Mouse (Mus musculus) right cerebral cortex, postnatal 14 days (tissue): ENCODE measurements around the gene Rnf187.
"Not testable (repeated sequence)": the region's sequence is repeated elsewhere in the genome, so short reads cannot be mapped to it uniquely, and the experiment has no call there.

Experiments used
- DNase-seq: peaks from one replicate; pipeline ENCODE4 v3.0.0; 2022

The Rnf187 gene

DNA sequence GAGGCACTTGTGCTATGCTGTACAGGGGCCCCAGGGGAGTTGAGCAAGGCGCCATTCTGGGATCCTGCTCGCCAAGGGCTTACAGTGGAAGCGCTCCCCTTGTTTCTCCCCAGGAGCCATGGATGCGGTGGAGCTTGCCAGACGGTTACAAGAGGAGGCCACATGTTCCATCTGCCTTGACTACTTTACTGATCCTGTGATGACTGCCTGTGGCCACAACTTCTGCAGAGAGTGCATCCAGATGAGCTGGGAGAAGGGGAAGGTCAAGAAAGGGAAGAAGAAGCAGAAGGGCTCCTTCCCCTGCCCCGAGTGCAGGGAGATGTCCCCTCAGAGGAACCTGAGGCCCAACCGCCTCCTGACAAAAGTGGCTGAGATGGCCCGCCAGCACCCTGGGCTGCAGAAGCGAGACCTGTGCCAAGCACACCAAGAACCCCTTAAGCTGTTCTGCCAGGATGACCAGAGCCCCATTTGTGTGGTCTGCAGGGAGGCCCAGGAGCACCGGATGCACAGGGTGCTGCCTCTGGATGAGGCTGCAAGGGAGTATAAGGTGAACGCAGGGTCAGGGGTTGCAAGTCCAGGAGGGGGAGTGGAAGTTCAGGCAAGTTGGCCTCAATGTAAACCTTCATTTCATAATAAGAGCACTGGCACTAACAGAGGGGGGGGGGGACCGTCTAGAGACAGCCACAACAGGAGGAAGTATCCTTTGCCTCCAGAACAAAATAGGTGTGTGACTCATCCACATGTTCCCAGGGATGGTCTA is 26.5 kb upstream of the Rnf187 start:
- DNase-seq = no peak

GRCm38 (mm10) chr11:58964216-58964615 is 25.5 kb upstream of the Rnf187 start:
- DNase-seq = no peak

- peak; percentile 43 for DNase-seq
Observed at GRCm38 (mm10) chr11:58963543-58963942, 24.8 kb upstream of the Rnf187 start.

DNA sequence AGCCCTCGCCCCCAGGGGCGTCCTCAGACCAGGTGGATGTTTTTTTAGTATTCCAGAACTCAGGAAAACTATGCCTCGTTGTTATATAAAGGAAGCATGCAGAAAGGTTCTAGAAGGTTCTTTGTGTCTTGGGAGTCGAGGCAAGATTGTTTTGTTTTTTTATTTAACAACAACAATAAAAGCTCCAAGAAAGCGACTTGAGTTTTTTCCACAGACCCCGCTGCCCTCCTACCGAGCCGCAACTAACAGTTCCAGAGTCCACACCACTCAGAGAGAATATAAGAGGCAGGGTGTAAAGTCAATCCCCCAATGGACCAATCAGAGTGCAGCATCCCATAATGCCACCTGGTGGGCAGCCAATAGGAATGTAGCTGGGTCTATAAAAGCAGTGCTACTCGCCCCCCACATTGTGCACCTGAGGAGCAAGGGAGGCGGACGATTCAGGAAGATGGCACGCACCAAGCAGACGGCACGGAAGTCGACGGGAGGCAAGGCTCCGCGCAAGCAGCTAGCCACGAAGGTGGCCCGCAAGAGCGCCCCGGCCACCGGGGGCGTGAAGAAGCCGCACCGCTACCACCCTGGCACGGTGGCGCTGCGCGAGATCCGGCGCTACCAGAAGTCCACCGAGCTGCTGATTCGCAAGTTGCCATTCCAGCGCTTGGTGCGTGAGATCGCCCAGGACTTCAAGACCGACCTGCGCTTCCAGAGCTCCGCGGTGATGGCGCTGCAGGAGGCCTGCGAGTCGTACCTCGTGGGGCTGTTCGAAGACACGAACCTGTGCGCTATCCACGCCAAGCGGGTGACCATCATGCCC is 22.9 kb upstream of the Rnf187 start:
- DNase-seq = no peak

DNA sequence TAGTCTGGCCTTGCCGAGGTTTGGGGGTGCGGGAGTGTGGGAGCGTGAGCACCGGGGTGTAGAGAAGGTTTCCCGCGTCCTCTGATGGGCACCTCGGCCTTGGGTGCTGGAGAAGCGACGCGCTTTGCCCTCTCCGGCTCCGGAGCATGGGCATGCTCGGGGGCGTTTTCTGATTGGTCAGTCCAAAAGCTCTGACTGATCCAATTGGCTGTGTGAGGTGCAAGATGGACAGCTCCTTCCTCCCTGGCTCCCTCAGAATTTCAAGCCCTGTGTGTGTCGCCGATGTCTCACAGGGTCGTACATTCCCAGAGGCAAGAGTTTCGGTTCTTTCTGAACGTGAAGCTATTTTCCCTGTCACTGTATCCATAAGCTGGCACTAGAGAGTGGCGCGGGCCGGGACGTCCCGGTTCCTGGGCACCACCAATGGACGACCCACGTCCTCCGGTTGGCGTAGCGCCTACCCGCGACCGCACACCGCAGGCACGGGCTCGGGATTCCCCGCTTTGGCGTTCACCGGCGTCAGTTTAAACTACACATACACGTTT is 21.3 kb upstream of the Rnf187 start:
- DNase-seq = peak; percentile 71

- DNase-seq = no peak
Observed at GRCm38 (mm10) chr11:58959186-58959825, 20.6 kb upstream of the Rnf187 start.

GRCm38 (mm10) chr11:58958536-58958935 is 19.8 kb upstream of the Rnf187 start:
- no peak for DNase-seq

DNA sequence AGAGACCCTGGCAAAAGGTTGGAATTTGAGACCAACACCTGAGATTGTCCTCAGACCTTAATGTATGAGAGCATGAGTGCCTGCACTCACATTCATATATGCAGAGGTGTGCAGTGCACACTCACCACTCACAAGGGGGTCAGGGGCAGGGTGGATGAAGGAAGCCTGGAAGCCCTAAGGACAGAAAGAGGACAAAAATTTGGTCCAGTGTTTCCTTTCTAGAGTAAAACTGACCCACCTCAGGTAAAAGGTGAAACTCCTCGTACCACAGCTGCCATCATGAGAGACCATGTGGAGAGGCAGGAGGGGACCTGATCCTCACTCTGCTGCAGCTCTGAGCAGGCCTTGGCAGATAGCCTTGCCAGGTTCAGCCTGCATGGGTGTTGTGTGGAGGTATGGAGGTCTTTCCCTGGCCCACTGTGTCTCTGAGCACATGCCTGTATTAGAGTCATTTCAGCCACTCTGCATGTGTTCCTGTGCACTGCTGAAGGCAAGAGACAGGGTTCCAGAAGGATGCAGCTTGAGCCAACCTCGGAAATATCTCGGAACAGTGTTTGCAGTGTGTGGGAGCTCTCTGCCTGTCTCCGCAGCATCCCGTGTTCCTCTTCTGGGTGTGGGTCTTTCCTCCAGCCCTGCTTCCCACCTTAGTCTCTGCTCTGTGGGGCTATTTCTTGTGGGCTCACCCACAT is 18.7 kb upstream of the Rnf187 start:
- no peak for DNase-seq

DNA sequence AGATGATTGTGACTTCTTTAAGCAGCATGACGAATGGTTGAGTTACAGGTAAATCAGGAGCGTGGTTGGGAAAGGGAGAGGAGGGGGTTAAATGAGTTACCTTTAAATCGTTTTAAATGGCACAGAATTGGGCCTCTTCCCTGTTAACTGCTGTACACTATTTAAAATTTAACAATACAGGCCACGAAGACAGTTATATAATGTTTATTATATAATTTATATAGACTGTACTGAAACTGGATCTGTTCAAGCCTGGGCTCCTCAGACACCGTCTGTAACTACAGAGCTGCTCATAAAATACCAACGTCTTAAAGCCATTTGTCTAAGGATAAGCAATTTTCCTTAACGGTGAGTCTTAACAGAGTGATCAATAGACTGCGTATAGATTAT is 17.1 kb upstream of the Rnf187 start:
- DNase-seq = no peak

DNA sequence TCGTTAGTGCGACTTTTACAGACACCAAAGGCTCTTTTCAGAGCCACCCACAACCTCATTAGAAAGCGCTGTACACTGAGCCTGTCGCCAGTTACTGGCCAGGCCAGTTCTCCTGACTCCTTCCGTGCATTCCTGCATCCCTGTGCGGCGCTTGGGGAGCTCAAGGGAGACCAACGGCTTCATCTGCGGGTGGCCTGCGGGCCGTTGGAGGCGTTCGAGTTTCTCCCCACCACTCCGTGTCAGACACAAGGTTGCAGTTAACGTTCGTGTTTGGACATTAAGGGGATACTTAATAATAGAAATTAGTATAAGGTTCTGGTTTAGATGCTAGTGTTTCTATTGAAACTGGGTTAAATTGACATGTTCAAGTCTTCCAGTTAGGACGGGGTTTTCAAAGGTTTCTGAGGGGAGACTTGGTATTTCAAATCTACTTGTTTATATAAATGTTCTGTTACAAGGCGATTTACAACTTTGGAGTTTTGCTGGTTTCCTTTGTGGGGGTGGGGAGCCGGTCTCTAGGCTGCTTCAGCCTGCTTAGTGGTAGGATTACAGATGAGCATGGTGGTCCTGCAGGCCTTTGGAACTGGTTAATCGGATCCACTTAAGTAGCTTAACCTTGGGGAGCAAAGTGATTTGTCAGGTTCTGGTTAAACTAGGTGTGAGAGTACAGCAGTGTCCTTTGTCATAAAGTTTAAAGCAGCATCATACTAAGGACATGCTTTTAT is 16.6 kb upstream of the Rnf187 start:
- DNase-seq = no peak

DNA sequence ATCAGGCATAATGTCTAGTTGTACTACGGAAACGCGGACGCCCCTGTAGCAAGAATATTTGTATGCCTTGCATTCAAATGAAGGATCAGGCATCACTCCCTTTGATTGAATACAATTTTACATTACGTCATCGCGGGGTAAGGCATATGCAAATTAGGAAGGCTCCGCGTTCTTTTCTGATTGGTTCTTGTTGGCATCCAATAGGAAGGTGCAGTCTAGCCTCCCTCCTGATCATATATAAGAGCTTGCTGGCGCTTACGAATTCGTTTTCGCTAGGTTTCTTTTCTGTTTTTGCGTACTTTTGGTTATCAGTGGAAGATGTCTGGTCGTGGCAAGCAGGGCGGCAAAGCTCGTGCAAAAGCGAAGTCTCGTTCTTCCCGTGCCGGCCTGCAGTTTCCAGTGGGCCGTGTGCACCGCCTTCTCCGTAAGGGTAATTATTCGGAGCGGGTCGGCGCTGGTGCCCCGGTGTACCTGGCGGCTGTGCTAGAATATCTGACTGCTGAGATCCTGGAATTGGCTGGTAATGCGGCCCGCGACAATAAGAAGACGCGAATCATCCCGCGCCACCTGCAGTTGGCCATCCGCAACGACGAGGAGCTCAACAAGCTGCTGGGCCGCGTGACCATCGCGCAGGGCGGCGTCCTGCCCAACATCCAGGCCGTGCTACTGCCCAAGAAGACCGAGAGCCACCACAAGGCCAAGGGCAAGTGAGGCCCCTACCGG is 15.9 kb upstream of the Rnf187 start, which contains the start of the genes Hist3h2a and Trim17:
Hist3h2a (plus strand) TSS at position 266 of the 723 bp plus-strand sequence.
Trim17 (plus strand) TSS at position 266 of the 723 bp plus-strand sequence.
- peak; percentile 85 for DNase-seq

DNA sequence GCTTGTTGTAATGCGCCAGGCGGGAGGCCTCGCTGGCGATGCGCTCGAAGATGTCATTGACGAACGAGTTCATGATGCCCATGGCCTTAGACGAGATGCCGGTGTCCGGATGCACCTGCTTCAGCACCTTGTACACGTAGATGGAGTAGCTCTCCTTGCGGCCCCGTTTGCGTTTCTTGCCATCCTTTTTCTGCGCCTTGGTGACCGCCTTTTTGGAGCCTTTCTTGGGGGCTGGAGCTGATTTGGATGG is 15.4 kb upstream of the Rnf187 start:
- not testable (repeated sequence) for DNase-seq

DNA sequence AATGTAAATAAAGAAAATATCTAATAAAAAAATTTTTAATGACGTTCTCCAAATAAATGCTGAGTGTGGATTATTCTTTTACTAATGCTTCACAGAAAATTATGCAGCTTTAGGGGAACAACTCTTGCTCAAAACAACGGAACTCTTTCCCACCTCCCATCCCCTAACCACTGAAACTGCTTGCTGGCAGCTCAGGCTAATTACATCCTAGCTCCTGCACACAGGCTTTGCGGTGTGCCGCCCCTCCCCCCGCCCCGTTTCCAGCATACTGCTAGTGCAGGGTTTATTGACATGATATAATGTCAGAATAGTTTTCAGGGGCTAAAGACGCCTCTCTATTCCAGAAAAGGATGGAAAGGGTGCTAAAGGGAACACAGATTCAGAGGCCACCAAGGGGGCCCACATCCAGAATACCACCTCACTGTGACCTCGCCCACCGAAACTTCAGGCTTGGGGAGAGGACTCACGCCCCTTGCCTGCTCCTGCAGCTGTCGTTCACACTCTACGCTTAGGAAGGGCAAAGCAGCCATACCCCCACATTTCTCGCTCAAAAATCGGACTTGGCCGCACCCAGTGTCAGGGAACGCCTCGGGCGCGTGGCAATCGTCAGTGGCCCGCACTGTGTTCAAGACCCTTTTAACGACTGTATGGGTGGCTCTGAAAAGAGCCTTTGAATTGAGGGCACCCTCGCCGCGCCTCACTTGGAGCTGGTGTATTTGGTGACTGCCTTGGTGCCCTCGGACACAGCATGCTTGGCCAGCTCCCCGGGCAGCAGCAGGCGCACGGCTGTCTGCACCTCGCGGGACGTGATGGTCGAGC is 14.8 kb upstream of the Rnf187 start:
- DNase-seq = no peak

GRCm38 (mm10) chr11:58951210-58951609 is 12.5 kb upstream of the Rnf187 start:
- DNase-seq = no peak

GRCm38 (mm10) chr11:58949480-58950431 is 11.0 kb upstream of the Rnf187 start:
- DNase-seq = peak; percentile 66

- peak; percentile 60 for DNase-seq
Observed at GRCm38 (mm10) chr11:58948542-58949479, 10.1 kb upstream of the Rnf187 start, which contains the start of gene Hist3h2ba. Gene Hist3h2ba, plus strand, starts transcription at chr11:58948920.

DNA sequence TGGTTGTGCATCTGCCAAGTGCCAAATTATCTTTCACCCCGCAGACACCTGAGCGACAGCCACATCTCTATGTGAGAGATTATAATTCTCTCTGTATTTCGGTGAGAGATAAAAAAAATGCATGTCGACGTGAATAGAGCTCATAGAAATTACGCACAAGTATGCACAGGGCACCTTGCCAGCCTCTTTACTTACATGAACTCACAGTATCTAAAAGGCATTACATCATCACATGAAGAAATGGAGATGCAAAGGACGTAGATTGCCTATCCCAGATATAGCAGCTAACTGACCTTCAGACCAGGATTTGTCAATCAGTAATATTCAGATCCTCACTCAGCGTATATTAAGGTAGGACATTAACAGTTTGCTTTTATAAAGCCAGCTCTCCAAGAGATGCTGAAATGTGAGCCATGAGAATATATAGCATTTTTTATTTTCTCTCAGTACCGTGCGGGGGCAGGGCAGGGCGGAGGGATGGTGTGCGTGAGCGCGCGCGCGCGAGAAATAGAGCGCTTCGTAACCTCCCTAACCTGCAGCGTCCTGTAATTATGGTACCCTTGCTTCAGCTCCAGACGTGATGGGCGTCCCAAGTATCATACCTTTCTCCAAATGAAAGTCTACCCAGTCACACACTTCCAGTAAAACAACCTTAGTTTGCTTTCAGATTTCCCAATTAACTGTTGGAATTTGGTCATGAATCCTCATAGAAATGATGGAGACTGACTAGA is 9.2 kb upstream of the Rnf187 start:
- DNase-seq = peak; percentile 71
